Mouse (Mus musculus): ENCODE data around the gene Luzp2. TPM values are rescaled to one million over a fixed set of nuclear protein-coding genes. Genes with fewer than 3 reads are reported as not detected.
"Not testable (repeated sequence)": the region's sequence is repeated elsewhere in the genome, so short reads cannot be mapped to it uniquely, and the experiment has no call there.

Gene Luzp2
- total RNA-seq, 2 experiments from 2014 or later: 1.4 to 1.6 TPM

GRCm38 (mm10) chr7:55000397-55000796 lies 165.1 kb downstream of the Luzp2 start:
- no peak for DNase-seq

- DNase-seq: no peak
These were observed 174.0 kb downstream of the Luzp2 start for GRCm38 (mm10) chr7:55009173-55009771.

DNA sequence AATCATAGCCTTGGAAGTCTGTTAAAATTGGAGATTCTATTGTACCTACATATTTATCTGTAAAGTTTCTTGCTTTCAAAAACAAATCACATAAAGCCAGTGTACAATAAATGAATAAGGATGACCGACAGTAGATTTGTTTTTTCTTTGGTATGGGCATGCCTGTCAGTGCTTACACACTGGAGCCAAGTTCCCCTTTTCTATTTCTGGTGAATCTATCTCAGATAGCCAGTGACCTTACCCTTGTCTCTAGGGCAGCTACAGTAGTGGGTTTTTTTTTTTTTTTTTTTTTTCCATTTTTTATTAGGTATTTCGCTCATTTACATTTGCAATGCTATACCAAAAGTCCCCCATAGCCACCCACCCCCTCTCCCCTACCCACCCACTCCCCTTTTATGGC lies 298.6 kb downstream of the Luzp2 start:
- DNase-seq: not testable (repeated sequence)

DNA sequence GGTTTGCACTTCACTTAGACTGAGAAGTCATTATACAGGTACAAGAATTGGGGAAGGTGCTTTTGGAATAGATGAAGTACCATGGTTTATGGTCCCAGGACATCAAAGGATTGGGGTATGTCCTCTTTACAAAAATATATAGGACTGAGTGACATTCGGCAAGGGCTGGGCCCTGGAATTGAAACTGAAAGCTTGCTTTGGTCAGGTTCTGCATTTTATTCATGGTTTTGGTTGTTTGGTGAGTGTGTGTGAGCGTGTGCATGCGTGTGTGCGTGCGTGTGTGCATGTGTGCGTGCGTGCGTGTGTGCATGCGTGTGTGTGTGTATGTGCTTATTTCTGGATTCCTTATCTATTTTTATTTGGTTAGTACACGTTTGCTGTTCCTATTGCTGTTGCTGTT lies 353.6 kb downstream of the Luzp2 start:
- DNase-seq: no peak

DNA sequence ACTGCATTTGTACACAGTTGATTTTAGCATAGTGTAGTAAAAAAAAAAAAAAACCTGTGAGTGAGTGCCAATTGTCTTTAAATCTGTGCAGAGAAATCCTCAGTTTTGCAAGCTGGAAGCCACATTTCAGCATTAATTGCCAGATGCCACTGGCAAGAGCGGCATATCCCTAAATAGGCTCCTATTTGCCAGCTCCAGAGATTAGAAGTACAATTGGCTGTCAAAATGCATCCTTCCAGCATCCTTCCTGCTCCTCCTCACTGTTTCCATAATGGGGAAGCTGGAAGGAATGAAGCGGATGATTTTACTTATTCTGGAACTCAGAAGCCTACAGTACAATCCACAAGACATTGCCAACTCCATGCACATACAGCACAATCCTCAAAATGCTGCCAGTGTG lies 354.2 kb downstream of the Luzp2 start:
- no peak for DNase-seq

DNA sequence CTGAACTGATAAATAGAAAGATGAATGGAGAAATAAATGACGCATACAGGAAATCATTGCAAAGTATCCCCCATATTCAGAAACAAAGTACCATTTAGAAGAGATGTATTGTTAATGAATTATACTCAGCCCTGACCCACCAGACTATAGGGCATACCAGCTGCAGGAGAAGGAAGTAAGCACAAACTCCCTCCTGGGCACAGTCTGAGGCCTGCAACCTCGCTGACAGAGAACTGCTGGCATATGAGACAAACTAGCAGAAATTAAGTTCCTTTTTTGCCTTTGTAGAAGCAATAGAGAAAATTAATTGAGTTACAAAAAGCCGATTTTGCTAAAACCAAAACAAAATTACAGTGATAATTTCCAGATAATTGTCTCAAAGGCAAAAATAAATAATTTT lies 355.4 kb downstream of the Luzp2 start:
- DNase-seq: no peak

DNA sequence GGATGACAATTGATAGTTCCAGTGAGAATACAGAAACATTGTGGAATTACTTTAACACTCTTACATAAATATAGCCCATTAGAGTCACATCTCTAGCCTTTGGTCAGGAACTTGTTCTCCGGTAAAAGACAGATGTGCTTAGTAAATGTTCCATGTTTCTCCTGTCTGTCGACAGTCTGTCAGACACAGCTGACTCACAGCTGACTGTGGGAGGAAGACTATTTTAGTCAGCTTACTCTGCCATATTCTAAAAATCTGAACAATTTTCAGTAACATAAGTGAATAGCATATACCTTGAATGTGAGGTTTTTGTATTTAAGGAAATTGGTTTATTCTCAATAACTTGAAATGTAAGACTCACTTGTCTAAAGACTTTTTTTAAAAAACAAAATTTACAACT lies 363.5 kb downstream of the Luzp2 start:
- DNase-seq: no peak

GRCm38 (mm10) chr7:55222997-55223396 lies 387.7 kb downstream of the Luzp2 start:
- DNase-seq: no peak

- no peak for DNase-seq
These were observed 394.1 kb downstream of the Luzp2 start for GRCm38 (mm10) chr7:55229407-55229806.
